Mouse (Mus musculus) cerebellum, postnatal 25 days (tissue): ENCODE measurements around the gene Gm3055.
"Not testable (repeated sequence)": the region's sequence is repeated elsewhere in the genome, so short reads cannot be mapped to it uniquely, and the experiment has no call there.

Source experiments
- DNase-seq, 2 experiments: peaks; one replicate each; pipeline ENCODE4 v3.0.0; 2021; ENCODE audit warnings: mixed read lengths in 2 of 2

The Gm3055 gene

GRCm38 (mm10) chr10:81770506-81771403 lies at the start of gene Gm3055:
Gene Gm3055 (minus strand): TSS chr10:81771161.
- not testable (repeated sequence) for DNase-seq

DNA sequence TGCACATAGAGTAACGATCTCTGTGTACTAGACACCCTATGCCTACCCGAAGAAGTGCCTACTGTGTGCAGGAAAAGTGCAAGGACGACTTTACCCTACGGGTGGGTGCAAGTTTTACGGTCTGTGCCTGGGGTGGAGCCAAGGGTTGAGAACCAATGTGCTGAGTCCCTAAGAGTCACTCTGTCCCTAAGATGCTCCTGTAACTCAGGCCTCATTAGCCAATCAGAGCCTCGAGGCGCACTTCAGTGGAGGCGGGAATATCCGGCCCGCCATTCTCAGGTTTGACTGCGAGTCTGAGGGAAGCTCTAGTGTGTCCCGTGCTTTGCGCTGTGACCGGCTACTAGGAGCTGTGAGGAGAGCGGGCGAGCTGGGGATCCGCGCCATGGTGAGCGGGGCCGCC lies 40.9 kb upstream of the Gm3055 start, which contains the start of gene Gm4767:
Gene Gm4767 (plus strand): TSS at position 288 of the 400 bp plus-strand sequence.
- peak; percentile 1 to 18 for DNase-seq

DNA sequence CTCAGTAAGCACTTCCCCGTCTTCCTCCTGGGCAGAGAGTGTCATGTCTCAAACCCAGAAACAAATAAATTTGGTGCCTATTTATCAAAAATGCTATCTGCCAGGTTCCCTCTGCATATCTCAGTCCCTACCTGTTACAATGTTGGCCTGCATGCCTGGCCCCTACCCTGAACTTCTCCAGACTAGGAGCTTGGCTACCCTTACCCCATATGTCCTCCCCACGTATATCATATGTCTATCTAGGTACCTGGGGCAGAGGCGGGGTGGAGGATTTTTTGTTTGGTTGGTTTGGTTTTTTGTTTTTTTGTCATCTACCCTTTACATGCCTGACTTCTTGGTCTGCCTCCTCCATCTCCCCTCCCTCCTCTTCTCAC lies 430 bp upstream of the Gm3055 start:
- not testable (repeated sequence) for DNase-seq

DNA sequence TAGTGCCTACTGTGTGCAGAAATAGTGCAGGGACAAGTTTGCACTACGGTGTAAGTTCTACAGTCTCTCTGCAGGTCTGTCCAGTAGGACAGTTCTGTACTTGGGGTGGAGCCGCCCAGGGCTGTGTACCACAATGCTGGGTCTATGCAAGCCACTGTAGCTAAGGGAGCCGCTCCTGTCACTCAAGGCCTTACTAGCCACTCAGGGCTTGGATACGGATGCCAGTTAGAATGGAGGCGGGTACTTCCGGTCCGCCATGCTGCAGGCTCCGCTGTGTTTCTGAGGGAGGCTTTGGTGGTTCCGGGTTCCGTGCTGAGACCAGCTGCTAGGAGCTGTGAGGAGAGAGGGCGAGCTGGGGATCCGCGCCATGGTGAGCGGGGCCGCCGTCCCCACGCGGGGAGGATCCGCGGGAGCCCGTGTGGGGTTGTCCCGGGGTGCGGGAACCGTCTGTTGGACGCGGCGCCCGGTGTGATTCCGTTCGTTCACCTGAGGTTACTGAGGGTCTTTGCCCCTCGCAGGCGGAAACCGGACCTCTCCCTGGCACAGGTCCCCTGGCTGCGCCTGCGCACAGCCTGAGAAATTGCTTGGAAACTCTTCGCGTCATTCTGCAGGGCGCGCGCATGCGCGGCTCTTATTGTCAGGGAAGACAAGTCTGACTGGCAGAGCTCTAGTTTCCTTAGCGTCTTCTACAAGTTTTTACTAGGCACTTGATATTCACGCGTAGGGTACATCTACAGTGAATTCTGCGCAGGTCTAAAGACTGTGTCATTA lies 66.2 kb downstream of the Gm3055 start, which contains the start of gene Zfp433:
Gene Zfp433 (plus strand): TSS at position 295 of the 771 bp plus-strand sequence.
- DNase-seq: not testable (repeated sequence)
